Mouse (Mus musculus): Measurements from ENCODE around the gene Bach1.

DNA sequence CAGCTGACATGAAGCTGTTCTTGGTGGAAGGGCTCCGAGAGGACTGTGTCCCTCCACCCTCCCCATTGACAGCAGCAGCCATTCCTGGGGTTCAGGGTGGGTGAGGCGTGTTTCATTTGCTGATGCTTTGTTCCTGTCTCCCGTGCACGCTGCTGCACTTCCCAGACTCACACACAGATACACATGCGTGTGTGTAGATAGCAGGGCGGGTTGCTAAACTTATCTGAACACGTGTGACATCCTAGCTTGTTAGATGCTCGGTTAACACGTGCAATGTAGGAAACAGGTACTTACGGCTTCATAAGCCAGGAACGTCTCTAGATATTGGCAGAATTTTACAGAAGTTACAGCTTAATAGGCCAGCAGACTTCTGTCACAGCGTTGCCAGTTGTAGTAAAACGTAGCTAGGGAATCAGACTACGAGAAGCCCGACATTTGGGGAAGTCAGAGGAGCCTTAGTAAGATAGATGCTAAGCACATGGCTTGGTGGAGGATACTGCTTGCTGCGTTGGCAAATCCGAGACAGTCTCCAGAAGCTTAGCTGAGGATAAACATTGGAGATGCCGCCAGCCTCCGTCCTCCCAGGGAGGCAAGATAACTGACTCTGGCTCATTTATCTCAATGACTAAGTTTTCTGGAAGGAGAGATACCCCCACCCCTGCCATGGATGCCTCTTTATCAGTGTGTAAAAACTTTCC lies 7.3 kb downstream of the Bach1 start:
- TF ChIP-seq CTCF (conservative IDR thresholded peaks at IDR 0.05; ENCODE audit: low read length) = no peak
- no peak for TF ChIP-seq POU5F1 (IDR thresholded peaks at IDR 0.05; ENCODE audit: borderline replicate concordance, low read length)
- no peak for TF ChIP-seq NANOG (IDR thresholded peaks at IDR 0.05; ENCODE audit: borderline replicate concordance, low read length)

Measured in E14TG2a.4 (cell line).